Mouse (Mus musculus) layer of hippocampus, adult 9-11 months (tissue): Measurements from ENCODE around the gene Mdm4.
"Not testable (repeated sequence)": the region's sequence is repeated elsewhere in the genome, so short reads cannot be mapped to it uniquely, and the experiment has no call there.

Experiments
- DNase-seq: peaks from one replicate; pipeline ENCODE4 v3.0.0; 2022

Mdm4 gene

DNA sequence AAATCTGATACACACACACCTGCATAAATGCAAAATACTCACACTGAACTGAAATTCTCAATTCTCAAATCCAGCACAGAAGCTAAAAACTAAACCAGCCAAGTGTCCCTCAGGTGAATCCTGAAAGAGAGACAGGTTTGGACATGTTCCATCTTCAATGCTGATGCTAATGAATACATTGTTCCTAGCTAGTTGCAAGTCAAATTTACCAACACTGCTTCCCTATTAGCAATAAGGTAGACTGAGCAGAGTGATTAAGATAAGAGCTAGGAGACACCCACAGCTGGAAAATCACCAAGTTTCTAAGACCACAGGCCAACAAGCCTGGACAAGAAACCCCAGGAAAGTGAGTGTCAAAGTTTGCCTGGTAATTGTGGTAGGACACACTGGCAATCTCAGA, 11.0 kb downstream of the Mdm4 start:
- DNase-seq = no peak

DNA sequence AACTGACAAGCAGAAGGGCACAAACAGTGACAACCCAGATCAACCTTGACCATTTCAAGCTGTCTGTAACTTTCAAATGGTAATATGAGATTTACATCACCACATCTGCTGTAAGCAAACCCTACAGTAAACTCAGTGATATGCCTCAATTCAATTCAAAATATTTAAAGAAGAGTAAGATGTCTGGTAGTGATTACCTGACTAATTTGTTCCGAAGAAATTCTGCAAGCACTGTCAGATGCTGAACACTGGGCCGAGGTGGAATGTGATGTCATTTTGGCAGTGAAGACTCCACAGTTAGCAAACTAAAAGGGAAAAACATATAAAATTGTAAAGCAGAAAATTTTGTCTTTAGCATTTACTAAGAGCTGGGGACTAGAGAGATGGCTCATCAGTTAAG, 11.8 kb downstream of the Mdm4 start:
- no peak for DNase-seq

DNA sequence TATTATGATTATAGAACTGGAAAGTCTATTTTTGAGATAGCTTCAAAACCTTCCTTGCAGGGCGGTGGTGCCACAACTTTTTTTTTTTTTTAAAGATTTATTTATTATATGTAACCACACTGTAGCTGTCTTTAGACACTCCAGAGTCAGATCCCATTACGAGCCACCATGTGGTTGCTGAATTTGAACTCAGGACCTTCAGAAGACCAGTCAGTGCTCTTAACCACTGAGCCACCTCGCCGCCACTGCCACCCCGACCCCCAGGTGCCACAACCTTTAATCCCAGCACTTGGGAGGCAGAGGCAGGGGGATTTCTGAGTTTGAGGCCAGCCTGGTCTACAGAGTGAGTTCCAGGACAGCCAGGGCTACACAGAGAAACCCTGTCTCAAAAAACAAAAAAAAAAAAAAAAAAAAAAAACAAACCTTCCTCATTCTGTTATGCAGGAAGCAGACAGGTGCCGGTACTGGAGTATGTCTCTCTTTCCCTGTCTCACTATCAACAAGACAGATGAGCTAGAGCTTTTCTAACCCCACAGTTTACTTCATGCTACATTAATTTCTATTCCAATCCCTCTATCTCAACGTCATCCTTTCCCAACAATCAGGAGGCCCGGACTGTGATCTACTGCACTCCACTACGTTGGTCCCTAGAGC, 13.5 kb downstream of the Mdm4 start:
- no peak for DNase-seq

DNA sequence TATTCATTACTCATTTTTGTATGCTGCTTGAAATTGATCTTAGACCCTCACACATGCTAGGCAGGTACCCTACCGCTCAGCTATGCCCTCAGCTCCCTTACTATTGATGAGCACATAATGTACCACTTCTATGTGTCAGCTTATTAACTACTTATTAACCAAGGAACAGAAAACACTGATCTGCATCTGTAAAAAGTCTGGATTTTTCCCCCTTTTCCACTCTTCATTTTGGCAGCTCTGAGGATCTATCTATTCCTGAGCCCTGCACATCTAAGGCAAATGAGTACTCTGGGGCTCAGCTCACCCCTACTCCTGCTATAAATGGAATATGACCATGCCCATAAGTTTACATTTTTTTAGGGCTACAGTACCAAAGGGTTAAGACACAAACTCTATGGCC, 16.2 kb downstream of the Mdm4 start:
- DNase-seq = no peak

DNA sequence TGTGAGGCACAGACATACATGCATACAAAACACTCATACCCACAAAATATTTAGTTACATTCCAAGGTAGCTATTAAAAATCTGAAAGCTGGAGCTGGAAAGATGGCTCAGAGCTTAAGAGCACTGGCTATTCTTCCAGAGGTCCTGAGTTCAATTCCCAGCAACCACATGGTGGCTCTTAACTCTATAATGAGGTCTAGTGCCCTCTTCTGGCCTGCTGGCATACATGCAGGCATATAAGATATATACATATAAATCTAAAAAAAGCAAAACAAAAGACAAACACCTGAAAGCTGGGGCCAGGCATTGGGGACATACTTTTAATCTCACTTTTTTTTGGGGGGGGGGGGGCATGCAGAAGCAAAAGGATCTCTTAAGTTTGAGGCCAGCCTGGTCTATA, 17.0 kb downstream of the Mdm4 start:
- no peak for DNase-seq

DNA sequence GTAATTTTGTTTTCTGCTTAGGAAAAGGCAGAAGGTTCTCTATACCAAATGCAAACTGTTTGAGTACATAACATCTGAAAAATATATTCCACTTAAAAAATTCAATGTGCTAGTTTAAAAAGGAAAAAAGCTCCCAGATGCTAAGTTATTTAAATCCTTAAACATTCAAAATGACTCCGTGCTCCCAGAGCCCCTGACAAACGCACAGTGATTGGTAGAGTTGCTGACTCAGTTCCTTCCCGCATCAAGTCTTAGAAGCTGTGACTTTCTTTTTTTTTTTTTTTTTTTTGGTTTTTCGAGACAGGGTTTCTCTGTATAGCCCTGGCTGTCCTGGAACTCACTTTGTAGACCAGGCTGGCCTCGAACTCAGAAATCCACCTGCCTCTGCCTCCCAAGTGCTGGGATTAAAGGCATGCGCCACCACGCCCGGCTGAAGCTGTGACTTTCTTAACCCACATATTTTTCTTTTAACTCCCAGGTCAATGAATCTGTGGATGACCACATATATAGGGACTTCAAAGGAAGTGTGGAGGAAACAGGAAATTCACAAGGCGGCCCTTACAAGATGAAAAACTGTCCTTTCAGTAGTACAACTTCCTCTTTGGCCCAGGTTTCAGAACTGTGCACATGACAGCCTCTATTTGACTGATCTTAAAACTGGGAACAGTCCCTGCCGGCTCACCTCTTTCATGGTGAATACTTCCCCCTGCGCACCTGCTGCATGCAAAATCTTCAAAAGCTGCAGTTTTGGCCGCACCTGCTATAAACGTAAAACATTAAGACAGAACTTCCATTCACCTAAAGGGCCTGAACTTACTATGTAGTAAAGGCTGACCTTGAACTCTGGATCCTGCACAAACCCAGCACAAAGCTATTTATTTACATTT, 18.2 kb downstream of the Mdm4 start:
- DNase-seq = no peak

DNA sequence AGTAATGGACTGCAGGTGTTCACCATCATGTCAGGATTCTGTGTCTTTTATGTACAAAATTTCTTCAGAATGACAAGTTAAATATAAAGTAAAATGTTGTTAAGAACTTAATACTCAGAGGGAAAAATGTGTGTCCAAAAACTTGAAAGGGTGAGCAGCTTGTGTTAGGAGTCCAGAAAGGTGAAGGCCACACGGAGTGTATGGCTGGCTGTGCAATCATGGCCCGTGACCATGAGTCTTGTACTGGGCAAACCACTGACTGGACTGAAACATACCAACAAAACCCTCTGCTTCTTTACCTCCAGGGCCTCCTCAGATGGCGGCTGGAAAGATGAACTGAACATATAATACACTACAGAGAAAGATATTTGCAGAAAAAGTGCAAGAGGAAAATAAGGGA, 23.8 kb downstream of the Mdm4 start:
- no peak for DNase-seq

DNA sequence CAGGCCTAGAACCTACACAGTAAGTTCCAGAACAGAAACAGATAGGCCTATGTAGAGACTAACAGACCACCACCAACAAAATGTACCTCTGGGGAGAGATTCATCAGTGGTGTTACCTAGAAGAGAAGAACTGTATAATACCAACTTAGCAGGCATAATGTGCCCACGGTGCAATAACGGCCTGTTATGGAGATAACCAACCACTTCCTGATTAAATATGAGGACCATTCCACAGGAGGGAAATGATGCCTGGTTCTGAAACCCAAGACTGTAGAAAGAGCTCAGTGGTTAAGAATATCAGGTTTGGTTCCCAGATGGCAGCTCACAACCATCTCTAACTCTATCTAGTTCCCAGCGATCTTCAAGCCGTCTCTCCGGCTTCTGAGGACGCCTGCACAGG, 30.0 kb downstream of the Mdm4 start:
- DNase-seq = no peak

DNA sequence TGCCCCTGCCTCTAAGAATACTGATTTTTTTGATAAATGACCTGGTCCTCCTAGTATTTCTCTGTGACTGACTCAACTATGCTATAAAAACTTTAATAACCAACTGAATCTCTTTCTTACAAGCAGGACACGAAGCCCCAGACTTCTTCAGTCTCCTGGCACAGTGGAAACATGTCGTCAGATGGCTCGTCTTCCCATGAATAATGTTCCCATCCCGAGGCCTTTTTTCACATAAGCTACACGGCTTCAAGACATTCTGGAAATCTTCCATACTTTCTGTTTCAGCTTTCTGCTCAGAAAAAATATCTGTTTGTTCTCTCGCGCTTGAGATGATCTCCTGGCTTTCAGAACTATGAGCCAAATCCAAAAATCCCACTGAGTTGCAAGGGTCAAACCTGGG, 38.8 kb downstream of the Mdm4 start:
- DNase-seq = peak; percentile 41

DNA sequence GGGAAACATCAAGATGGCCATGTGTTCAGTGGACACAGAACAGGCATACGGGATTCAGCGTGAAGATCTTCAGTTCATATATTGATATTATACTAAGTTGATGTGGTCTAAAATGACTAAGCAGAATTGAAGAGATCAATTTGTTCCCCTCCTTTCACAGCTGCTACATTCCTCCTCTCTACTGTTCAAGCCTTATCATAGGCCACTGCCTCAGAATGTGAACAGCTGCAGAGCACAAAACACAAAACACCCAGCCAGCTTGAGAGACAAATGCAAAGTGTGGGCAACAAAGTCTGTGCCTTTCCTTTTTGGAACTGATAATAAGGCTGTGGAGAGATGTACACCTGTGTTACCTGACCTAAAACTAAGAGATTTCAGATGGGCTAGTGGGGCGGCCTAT, 39.6 kb downstream of the Mdm4 start:
- no peak for DNase-seq

DNA sequence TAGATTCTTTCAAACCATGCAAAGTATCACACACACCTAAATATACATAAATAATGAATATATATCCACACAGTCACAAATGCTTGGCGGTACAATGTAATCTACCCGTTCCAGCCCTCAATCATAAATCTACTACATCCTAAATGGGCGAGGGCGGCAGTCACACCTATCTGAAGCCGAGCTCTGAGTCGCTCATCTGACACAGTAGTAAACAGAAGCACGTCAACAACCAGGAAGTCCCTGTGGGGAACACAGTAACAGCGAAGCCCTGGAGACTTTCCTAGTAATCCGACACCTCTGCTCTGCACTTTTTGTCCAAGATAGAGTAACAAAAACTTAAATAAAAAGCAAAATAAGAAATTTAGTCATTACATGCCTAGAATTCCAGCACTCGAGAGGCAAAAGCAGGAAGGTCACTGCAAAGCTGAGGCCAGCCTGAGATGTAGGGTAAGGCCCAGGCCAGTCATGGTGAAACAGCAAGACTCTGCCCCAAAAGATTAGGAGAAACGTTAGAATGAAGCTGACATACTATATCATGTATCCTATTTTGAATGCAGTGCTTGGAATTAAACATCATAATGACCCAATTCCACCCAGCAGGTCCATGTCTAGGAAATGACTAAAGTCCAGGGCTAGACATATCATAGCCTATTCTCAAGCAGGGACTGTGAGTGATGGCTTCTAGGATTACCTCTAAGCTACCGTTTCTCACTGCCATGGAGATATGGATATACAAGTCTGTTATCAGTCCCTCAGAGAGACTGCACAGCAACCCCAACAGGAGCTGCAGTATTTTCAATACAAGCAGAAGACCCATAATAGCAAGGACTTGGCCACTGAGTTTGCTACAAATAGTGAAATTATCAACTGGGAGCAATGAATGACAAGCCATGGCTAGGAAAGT, 41.6 kb downstream of the Mdm4 start:
- not testable (repeated sequence) for DNase-seq

DNA sequence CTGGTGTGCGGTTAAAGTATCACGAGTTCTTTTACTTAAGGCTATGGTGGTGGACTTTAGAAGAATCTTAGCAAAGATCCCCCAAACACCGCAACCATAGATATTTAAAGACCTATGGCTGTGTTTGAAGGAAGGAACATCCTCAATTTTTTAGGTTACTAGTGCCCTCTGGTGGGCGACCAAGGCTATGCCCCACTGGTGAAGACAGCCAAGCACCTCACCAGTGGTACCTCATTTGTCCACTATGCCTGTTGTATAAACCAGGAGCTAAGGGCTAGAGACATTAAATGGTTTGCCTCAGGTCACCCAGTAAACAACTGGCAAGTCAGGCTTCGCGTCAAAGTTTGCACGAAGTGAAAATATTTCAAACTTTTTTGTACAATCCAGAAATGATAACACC, 47.6 kb downstream of the Mdm4 start:
- DNase-seq = peak; percentile 42

DNA sequence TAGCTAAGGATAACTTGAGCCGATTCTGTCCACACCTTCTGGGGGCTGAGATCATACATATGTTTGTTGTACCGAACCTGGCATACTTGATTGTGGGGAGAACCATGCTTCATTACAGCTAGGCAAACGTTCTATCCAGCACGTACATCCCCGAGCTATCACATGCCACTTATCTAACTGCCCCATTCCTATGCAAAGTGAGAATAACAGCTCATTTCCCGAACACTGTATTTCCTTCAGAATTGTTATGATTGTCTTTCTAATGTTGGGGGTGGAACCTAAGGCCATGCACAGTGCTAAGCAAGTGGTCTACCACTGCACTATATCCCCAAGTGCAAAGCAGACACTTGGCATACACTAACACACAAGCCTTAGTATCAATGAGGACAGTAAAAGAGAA, 49.1 kb downstream of the Mdm4 start:
- DNase-seq = no peak

DNA sequence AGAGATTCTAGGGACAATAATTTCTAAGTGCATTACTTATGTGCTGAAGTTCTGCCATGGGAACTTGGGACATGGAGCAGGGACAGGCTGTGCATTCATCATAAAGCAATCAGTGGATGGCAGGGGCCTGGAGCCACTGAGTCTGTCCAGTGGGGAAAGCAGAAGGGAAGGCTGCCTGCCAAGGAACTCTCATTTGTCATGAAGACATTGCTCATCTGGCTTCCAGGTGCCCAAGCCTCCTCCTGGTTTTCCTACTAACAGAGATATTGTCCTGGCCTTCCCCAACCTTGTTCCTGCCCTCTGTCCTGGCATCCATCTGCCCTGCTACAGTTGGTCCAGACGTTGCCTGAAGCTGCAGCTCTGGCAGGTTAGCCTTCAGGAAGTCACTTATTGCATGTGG, 53.0 kb downstream of the Mdm4 start:
- DNase-seq = no peak

DNA sequence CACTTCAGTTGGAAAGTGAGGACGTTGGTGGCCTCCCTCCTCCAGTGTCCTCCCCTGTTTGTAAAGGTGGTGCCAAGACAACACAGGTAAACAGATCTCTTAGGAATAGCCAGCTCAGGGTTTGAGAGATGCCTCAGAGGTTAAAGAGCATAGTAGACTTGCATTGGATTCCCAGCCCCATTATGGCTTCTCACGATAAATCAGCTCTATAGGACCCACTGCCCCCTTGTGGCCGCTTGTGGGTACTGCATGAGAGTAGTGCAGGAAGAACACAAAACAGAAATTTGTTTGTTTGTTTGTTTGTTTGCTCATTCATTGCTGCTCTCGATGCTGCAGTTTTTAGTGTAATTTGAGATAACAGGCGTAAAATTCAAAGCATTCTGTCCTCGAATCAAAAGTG, 61.7 kb downstream of the Mdm4 start:
- DNase-seq = no peak

DNA sequence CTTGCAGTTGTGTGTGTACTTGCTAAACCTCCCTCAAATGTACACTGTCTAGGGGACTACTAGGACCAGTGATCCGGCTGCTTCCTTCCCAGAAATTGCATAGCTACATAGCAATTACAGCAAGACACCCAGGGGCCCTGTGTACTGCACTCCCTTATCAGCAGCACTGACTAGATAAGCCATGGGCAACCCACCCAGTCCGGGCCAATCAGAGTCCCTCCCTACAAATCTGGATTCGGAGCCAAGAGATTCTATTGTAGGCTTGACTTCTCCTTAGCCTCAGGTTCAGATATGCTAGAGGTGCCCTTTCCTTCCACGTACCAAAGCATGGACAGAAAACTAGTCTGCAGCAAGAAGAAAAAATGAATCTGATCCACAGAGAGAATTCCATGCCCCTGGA, 65.7 kb downstream of the Mdm4 start:
- no peak for DNase-seq

DNA sequence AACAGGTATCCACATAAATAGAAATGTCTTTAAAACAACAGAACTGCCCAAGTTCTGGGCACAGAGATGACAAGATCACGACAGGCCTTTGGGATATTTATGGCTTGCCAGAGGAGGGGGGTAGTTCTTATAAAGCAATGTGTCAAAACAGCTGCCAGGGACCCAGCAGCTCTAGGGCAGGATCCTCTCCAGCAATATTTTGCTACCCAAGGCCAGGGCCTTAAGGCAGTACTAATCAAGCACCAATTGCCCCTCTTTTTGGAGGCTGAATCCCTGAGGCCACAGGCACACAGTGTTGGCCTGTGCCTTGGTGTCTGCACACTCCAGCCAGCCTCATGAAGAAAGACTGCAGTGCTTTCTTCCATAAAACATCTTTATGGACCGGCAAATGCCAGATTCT, 66.3 kb downstream of the Mdm4 start:
- DNase-seq = no peak

DNA sequence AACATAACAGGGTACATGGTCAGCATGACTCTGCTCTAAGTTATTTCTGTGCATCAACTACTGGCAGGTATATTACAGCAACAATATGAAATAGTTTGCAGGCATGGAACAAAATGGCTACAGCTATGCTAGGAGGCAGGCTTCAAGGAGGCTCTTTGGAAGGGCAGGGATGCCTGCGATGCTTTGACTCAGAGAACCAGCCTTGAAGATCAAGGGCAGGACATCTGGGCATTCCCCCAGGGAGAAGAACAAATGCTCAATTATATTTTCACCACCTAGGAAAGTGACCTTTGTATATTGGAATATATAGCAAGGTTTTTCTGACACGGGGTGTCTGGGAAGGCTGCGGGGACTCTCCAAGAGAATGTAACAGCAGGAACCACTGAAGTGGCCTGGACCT, 68.6 kb downstream of the Mdm4 start:
- DNase-seq = no peak

DNA sequence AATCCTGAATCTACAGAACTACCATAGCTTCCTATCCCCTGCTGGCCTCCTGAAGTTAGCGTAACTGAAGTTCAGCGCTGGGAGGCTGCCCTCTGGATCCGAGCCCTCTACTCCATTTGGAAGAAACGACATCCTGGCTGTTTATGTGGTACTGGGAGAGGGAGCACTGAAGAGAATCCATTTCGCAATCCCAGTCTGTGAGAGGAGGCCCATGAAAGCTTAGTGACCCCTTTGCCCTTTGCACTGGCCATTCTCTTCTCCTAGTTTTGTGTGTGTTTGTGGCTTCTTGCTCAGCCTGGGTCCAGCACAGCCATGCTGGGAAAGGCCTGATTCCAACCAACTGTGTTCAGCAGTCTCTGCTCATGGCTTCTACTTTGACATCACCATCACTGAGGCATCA, 73.6 kb downstream of the Mdm4 start:
- DNase-seq = no peak

DNA sequence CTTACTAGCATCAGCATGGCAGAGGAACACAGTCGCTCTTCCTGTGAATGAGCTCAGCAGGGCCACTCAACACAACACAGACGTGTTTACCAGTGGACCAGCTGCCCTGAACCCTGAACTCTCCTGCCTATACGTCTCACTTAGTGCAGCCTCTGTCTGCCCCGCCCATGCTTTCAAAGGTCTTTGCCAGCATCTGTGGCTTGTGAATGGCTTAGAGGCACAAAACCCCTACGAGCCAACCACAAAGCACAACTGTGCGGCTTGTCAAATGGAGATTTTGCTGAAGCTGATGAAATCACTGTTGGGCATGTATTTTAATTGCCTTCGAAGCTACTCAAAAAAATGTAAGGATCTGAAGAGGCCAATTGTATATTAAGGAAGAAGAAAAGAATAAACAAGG, 82.5 kb downstream of the Mdm4 start:
- DNase-seq = no peak

DNA sequence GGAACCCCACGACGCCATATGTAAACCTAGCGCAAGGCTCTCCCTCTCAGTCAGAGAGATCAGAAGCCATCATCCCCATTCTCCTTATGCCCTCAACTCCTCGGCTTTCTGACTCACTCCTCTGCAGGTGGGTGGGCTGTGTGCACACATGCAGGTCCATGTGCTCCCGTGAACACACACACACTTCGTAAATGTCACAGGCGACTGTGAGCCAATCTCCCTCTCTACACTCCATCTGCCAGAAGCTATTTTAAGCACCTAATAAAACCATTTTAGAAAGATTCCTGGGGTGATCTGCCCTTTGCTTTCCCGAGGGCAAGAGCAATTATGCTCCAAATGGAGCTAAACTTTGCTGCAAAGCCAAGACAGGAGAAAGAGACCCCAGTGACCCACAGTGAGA, 84.5 kb downstream of the Mdm4 start:
- no peak for DNase-seq

DNA sequence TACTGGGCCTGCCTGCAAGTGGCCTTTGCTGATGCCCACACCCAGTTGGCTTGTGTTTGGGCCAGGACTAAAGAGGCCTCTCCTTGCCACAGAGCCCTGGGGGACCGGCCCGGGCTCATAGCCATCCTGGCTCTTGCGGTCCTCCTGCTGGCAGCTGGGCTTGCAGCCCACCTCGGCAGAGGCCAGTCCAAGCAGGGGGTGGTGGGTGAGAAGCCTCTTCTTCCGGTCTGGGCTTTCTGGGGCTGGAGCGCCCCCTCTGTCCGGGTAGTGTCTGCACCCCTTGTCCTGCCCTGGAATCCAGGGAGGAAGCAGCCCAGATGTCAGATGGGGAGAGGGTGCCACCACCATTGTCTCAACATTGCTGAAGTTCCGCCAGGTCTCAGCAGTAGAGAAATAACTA, 91.4 kb downstream of the Mdm4 start:
- DNase-seq = peak; percentile 51

DNA sequence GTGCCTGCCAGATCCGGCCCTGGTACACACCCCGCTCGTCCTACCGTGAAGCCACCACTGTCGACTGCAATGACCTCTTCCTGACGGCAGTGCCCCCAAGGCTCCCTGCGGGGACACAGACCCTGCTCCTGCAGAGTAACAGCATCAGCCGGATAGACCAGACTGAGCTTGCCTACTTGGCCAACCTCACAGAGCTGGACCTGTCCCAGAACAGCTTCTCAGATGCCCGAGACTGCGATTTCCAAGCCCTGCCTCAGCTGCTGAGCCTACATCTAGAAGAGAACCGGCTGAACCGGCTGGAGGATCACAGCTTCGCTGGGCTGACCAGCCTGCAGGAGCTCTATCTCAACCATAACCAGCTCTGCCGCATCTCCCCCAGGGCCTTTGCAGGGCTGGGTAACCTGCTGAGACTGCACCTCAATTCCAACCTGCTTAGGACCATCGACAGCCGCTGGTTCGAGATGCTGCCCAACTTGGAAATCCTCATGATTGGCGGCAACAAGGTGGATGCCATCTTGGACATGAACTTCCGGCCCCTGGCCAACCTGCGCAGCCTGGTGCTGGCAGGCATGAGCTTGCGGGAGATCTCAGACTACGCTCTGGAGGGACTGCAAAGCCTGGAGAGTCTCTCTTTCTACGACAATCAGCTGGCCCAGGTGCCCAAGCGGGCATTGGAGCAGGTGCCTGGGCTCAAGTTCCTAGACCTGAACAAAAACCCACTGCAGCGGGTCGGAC, 92.9 kb downstream of the Mdm4 start:
- DNase-seq = no peak
